Mouse (Mus musculus): ENCODE results near the gene Slc18a3.

DNA sequence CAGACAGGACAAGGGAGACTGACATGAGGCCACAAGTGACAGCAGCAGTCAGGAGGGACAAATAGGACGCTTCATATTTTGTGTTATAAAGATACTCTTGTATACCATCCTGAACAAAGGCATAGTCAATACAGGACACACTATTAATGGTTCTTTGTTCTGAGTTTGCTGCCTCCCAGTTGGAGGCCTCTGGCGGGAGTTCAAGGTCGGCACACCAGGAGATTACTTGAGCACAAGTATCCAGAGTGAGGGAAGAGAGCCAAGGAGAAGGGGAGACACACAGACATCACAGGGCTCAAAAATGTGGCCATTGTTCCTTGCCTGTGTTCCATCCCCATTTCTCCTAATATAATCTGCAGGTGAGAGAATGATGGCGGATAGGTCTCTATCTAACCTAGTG is 42.6 kb upstream of the Slc18a3 start:
- no peak for TF ChIP-seq POLR2A (IDR thresholded peaks at IDR 0.05; ENCODE audit: insufficient read depth, low read length)
- TF ChIP-seq EP300 (IDR thresholded peaks at IDR 0.05; ENCODE audit: insufficient read depth, low read depth, low read length) = no peak

All from ES-Bruce4 (cell line).